Mouse (Mus musculus): ENCODE measurements around the gene Cxcl12. TPM values are rescaled to one million over a fixed set of nuclear protein-coding genes. Genes with fewer than 3 reads are reported as not detected.

The Cxcl12 gene
- total RNA-seq, 1 experiment from 2014 or later, result 97.5 TPM

- no peak for DNase-seq
These were observed 52.6 kb downstream of the Cxcl12 start for GRCm38 (mm10) chr6:117220831-117221345.
